Mouse (Mus musculus) kidney, postnatal 4 days (tissue): Measurements from ENCODE around the gene Olfr1280.
"Not testable (repeated sequence)": the region's sequence is repeated elsewhere in the genome, so short reads cannot be mapped to it uniquely, and the experiment has no call there.

Experiments used
- DNase-seq, 2 experiments: peaks; one replicate each; pipeline ENCODE4 v3.0.0; 2021; ENCODE audit warnings: mixed read lengths in 2 of 2

Gene Olfr1280

GRCm38 (mm10) chr2:111313717-111314116, at the start of gene Olfr1280:
Olfr1280 (plus strand) TSS chr2:111314017.
- no peak for DNase-seq

GRCm38 (mm10) chr2:111274006-111274405, 39.8 kb upstream of the Olfr1280 start, which contains the start of gene Olfr1277:
Olfr1277 (minus strand) TSS chr2:111274106.
- DNase-seq: no peak

- no peak for DNase-seq
Observed at GRCm38 (mm10) chr2:111289836-111290235, 24.0 kb upstream of the Olfr1280 start, which contains the start of gene Olfr1278. Olfr1278 (plus strand) TSS chr2:111290136.

GRCm38 (mm10) chr2:111298541-111298940, 15.3 kb upstream of the Olfr1280 start:
- DNase-seq: no peak

- no peak for DNase-seq
Observed at GRCm38 (mm10) chr2:111300374-111300773, 13.4 kb upstream of the Olfr1280 start, which contains the start of gene Olfr1279. Olfr1279 (plus strand) TSS chr2:111300635.

GRCm38 (mm10) chr2:111326220-111326619, 12.4 kb downstream of the Olfr1280 start, which contains the start of gene Olfr1281:
Olfr1281 (plus strand) TSS chr2:111326520.
- no peak for DNase-seq

GRCm38 (mm10) chr2:111333721-111334120, 19.9 kb downstream of the Olfr1280 start:
- not testable (repeated sequence) for DNase-seq

GRCm38 (mm10) chr2:111335976-111336375, 22.2 kb downstream of the Olfr1280 start, which contains the start of gene Olfr1282:
Olfr1282 (minus strand) TSS chr2:111336076.
- DNase-seq: no peak

- no peak for DNase-seq
Observed at GRCm38 (mm10) chr2:111366490-111366889, 52.7 kb downstream of the Olfr1280 start, which contains the start of gene Olfr1283. Olfr1283 (plus strand) TSS chr2:111366790.

- no peak for DNase-seq
Observed at GRCm38 (mm10) chr2:111375222-111375621, 61.4 kb downstream of the Olfr1280 start, which contains the start of gene Olfr1284. Olfr1284 (plus strand) TSS chr2:111375522.
